Mouse (Mus musculus): ENCODE measurements around the gene St13. TPM values are rescaled to one million over a fixed set of nuclear protein-coding genes. Genes with fewer than 3 reads are reported as not detected.

St13 gene
- polyA plus RNA-seq, 1 experiment from 2014 or later, result 196 TPM

DNA sequence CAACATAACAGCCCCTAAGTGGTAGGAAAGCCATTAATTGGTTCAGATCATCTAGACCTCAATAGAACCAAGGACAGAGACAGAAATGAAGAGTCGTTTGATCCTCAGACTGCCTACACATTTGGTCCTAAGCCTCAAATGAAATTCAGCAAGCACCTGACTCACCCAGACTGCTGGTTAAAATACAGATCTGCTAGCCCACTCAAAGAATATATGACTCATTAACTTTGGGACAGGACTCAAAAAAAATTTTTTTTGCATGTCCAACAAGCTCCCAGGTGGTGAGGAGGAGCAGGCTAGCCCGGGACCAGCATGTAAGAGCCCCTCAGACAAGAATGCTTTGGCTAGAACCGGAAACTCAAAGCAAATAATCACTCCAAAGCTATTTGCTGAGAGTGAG lies 79.7 kb downstream of the St13 start:
- H3K4me3 ChIP-seq (ENCODE audit: low read depth, low read length), result no peak overlapping the region
- no peak overlapping the region for H3K9ac ChIP-seq (ENCODE audit: low read length)
- peaks cover 14% of the 10 kb centered on the region; the same call in 1 of the 2 replicates for H3K36me3 ChIP-seq (ENCODE audit: control insufficient read depth, insufficient read depth, low read length)
- ATAC-seq (ENCODE audit: low FRiP score) (no peak), DNase-seq (ENCODE audit: low spot score, missing footprints) (no peak)
- H3K4me2 ChIP-seq, result no peak overlapping the region
- H3K27ac ChIP-seq (ENCODE audit: low read depth, low read length), result no peak overlapping the region
- WGBS, result 92% methylated on average over 3 of the region's 3 CpGs
- H3K27me3 ChIP-seq (ENCODE audit: control insufficient read depth, insufficient read depth, low read length), result no peaks in the 10 kb centered on the region
- no peaks in the 10 kb centered on the region for H3K9me3 ChIP-seq (ENCODE audit: control insufficient read depth, low read length)
- no peaks in the 10 kb centered on the region for H3K4me1 ChIP-seq (ENCODE audit: control insufficient read depth, insufficient read depth, low read length)

DNA sequence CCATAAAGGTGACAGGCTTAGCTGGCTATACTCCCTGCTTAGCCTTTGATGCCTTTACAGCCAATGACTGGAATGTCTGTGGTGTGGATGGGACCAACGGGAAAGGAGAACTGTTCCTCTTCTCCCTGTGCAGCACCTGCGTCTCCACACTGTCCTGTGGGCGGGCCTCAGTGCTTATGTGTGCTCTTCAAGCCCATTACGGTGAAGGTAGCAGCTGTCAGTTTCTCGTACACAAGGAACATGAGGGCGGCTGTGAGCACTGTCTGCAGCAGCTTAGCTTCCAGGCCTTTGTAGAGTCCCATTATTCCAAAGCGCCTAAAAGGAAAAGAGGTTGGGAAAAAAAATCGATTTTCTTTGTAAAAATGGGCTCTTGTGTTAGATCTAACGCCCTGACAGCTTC lies 80.4 kb downstream of the St13 start:
- Histone ChIP-seq H3K36me3 (ENCODE audit: control insufficient read depth, insufficient read depth, low read length) (peaks cover 14% of the 10 kb centered on the region; the same call in 1 of the 2 replicates), H3K4me1 (ENCODE audit: control insufficient read depth, insufficient read depth, low read length) (no peaks in the 10 kb centered on the region)
- WGBS, result 87% methylated on average over 9 of the region's 9 CpGs

DNA sequence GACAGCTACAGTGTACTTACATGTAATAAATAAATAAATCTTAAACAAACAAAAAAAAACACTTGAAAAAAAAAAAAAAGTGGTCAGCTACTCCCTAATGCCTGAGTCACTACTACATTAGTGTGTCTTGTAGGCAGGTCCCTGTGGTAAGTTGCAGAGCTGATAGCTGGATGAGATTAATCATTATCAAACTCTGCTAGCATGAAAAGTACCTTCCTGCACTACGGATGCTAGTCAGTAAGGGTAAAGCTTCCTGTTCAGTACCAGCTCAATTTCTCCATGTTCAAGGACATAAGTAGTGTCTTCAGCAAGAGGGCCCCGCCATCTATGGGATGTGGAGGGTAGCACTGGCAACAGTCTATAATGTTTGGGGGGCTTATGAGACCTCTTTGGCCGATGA lies 85.9 kb downstream of the St13 start:
- 96% methylated on average over 3 of the region's 3 CpGs for WGBS
- Histone ChIP-seq H3K9ac (ENCODE audit: low read length) (no peak overlapping the region), H3K27me3 (ENCODE audit: control insufficient read depth, insufficient read depth, low read length) (no peaks in the 10 kb centered on the region), H3K9me3 (ENCODE audit: control insufficient read depth, low read length) (no peaks in the 10 kb centered on the region), H3K27ac (ENCODE audit: low read depth, low read length) (no peak overlapping the region), H3K36me3 (ENCODE audit: control insufficient read depth, insufficient read depth, low read length) (peaks cover 8% of the 10 kb centered on the region; the same call in 1 of the 2 replicates), H3K4me2 (no peak overlapping the region), H3K4me3 (ENCODE audit: low read depth, low read length) (no peak overlapping the region), H3K4me1 (ENCODE audit: control insufficient read depth, insufficient read depth, low read length) (no peaks in the 10 kb centered on the region)
- no peak for ATAC-seq (ENCODE audit: low FRiP score)
- peak; percentile 70 for DNase-seq (ENCODE audit: low spot score, missing footprints)

More for the DNA sequence above, 80.4 kb downstream of the St13 start:
- no peaks in the 10 kb centered on the region for H3K9me3 ChIP-seq (ENCODE audit: control insufficient read depth, low read length)
- no peak overlapping the region for H3K4me2 ChIP-seq
- no peak overlapping the region for H3K27ac ChIP-seq (ENCODE audit: low read depth, low read length)
- H3K9ac ChIP-seq (ENCODE audit: low read length), result no peak overlapping the region
- H3K27me3 ChIP-seq (ENCODE audit: control insufficient read depth, insufficient read depth, low read length), result no peaks in the 10 kb centered on the region
- ATAC-seq (ENCODE audit: low FRiP score) (no peak), DNase-seq (ENCODE audit: low spot score, missing footprints) (no peak)
- H3K4me3 ChIP-seq (ENCODE audit: low read depth, low read length), result no peak overlapping the region

Other genes with a start within 250 kb of the St13 start
- 20.7 and 21.8 TPM in 2 replicates for gene Mrtfa, start 209.3 kb downstream of the St13 start, polyA plus RNA-seq (2014; fragmentation: Nextera tagmentation; extraction: Ambion mirVana)
- gene Mchr1, start 164.6 kb downstream of the St13 start, polyA plus RNA-seq (2014; fragmentation: Nextera tagmentation; extraction: Ambion mirVana), result 0.44 and 0.74 TPM in 2 replicates
- gene Slc25a17, start 39.3 kb downstream of the St13 start, polyA plus RNA-seq (2014; fragmentation: Nextera tagmentation; extraction: Ambion mirVana), result 110 and 118 TPM in 2 replicates
- gene Xpnpep3, start 61 bp upstream of the St13 start, polyA plus RNA-seq (2014; fragmentation: Nextera tagmentation; extraction: Ambion mirVana), result 6.0 and 7.0 TPM in 2 replicates
- gene Dnajb7, start 8.2 kb upstream of the St13 start, polyA plus RNA-seq (2014; fragmentation: Nextera tagmentation; extraction: Ambion mirVana), result 0.74 and 1.0 TPM in 2 replicates
- gene Rbx1, start 66.2 kb upstream of the St13 start, polyA plus RNA-seq (2014; fragmentation: Nextera tagmentation; extraction: Ambion mirVana), result 532 and 574 TPM in 2 replicates
- gene Ep300, start 185.3 kb upstream of the St13 start, polyA plus RNA-seq (2014; fragmentation: Nextera tagmentation; extraction: Ambion mirVana), result 23.7 and 25.8 TPM in 2 replicates

Data from midbrain, embryonic 11.5 days (tissue).